Mouse (Mus musculus): ENCODE measurements around the gene Gm17555. TPM values are rescaled to one million over a fixed set of nuclear protein-coding genes. Genes with fewer than 3 reads are reported as not detected.
"Not testable (repeated sequence)": the region's sequence is repeated elsewhere in the genome, so short reads cannot be mapped to it uniquely, and the experiment has no call there.

Gene Gm17555
- polyA plus RNA-seq (2015; fragmentation: Nextera tagmentation; extraction: Ambion mirVana): not detected in 2 replicates

GRCm38 (mm10) chr2:126214800-126215199 is at the start of gene Gm17555:
TSS of gene Gm17555 (plus strand) at chr2:126215100.
- H3K36me3 ChIP-seq (ENCODE audit: insufficient read depth, low read length); H3K4me2 ChIP-seq (replicated peaks; ENCODE audit: low read depth, low read length); H3K27ac ChIP-seq (ENCODE audit: low read length); ATAC-seq (ENCODE audit: low FRiP score, low TSS enrichment); H3K4me1 ChIP-seq (ENCODE audit: insufficient read depth, low read length); H3K9ac ChIP-seq (replicated peaks; ENCODE audit: low read length); H3K27me3 ChIP-seq (ENCODE audit: insufficient read depth, low read length); H3K9me3 ChIP-seq (ENCODE audit: low read length); H3K4me3 ChIP-seq (ENCODE audit: low read length): not testable (repeated sequence)
- 90% methylated on average over 3 of the region's 3 CpGs for WGBS

GRCm38 (mm10) chr2:126165277-126166018 is 49.5 kb upstream of the Gm17555 start:
- H3K9ac ChIP-seq (replicated peaks; ENCODE audit: low read length): no peak overlapping the region
- WGBS: 90% methylated on average over 5 of the region's 5 CpGs
- H3K27ac ChIP-seq (ENCODE audit: low read length): no peak overlapping the region
- no peak overlapping the region for H3K4me3 ChIP-seq (ENCODE audit: low read length)
- no peak for ATAC-seq (ENCODE audit: low FRiP score, low TSS enrichment)
- no peaks in the 10 kb centered on the region for H3K4me1 ChIP-seq (ENCODE audit: insufficient read depth, low read length)
- H3K27me3 ChIP-seq (ENCODE audit: insufficient read depth, low read length): no peaks in the 10 kb centered on the region
- no peaks in the 10 kb centered on the region for H3K9me3 ChIP-seq (ENCODE audit: low read length)
- no peak overlapping the region for H3K4me2 ChIP-seq (replicated peaks; ENCODE audit: low read depth, low read length)
- H3K36me3 ChIP-seq (ENCODE audit: insufficient read depth, low read length): peaks cover 26% of the 10 kb centered on the region

GRCm38 (mm10) chr2:126166335-126166734 is 48.6 kb upstream of the Gm17555 start:
- Histone ChIP-seq H3K9ac (replicated peaks; ENCODE audit: low read length) (no peak overlapping the region), H3K9me3 (ENCODE audit: low read length) (no peaks in the 10 kb centered on the region), H3K27ac (ENCODE audit: low read length) (no peak overlapping the region), H3K27me3 (ENCODE audit: insufficient read depth, low read length) (no peaks in the 10 kb centered on the region), H3K4me1 (ENCODE audit: insufficient read depth, low read length) (no peaks in the 10 kb centered on the region), H3K4me2 (replicated peaks; ENCODE audit: low read depth, low read length) (no peak overlapping the region), H3K36me3 (ENCODE audit: insufficient read depth, low read length) (peaks cover 18% of the 10 kb centered on the region; the same call in 1 of the 2 replicates), H3K4me3 (ENCODE audit: low read length) (no peak overlapping the region)
- no peak for ATAC-seq (ENCODE audit: low FRiP score, low TSS enrichment)

- no peak for ATAC-seq (ENCODE audit: low FRiP score, low TSS enrichment)
- peaks cover 11% of the 10 kb centered on the region; the same call in 1 of the 2 replicates for H3K36me3 ChIP-seq (ENCODE audit: insufficient read depth, low read length)
- H3K27ac ChIP-seq (ENCODE audit: low read length): no peak overlapping the region
- no peak overlapping the region for H3K4me3 ChIP-seq (ENCODE audit: low read length)
- no peaks in the 10 kb centered on the region for H3K9me3 ChIP-seq (ENCODE audit: low read length)
- H3K27me3 ChIP-seq (ENCODE audit: insufficient read depth, low read length): no peaks in the 10 kb centered on the region
- no peak overlapping the region for H3K9ac ChIP-seq (replicated peaks; ENCODE audit: low read length)
- no peaks in the 10 kb centered on the region for H3K4me1 ChIP-seq (ENCODE audit: insufficient read depth, low read length)
- 88% methylated on average over 8 of the region's 8 CpGs for WGBS
- no peak overlapping the region for H3K4me2 ChIP-seq (replicated peaks; ENCODE audit: low read depth, low read length)
These were observed 47.9 kb upstream of the Gm17555 start for GRCm38 (mm10) chr2:126166848-126167617.

- H3K4me2 ChIP-seq (replicated peaks; ENCODE audit: low read depth, low read length): no peak overlapping the region
- no peak for ATAC-seq (ENCODE audit: low FRiP score, low TSS enrichment)
- no peaks in the 10 kb centered on the region for H3K9me3 ChIP-seq (ENCODE audit: low read length)
- H3K9ac ChIP-seq (replicated peaks; ENCODE audit: low read length): no peak overlapping the region
- H3K27me3 ChIP-seq (ENCODE audit: insufficient read depth, low read length): no peaks in the 10 kb centered on the region
- 94% methylated on average over 1 of the region's 1 CpGs for WGBS
- H3K4me1 ChIP-seq (ENCODE audit: insufficient read depth, low read length): no peaks in the 10 kb centered on the region
- no peaks in the 10 kb centered on the region for H3K36me3 ChIP-seq (ENCODE audit: insufficient read depth, low read length)
- no peak overlapping the region for H3K4me3 ChIP-seq (ENCODE audit: low read length)
- no peak overlapping the region for H3K27ac ChIP-seq (ENCODE audit: low read length)
These were observed 43.5 kb upstream of the Gm17555 start for GRCm38 (mm10) chr2:126171427-126171826.

GRCm38 (mm10) chr2:126191306-126191705 is 23.6 kb upstream of the Gm17555 start:
- Histone ChIP-seq H3K27me3 (ENCODE audit: insufficient read depth, low read length) (no peaks in the 10 kb centered on the region), H3K4me3 (ENCODE audit: low read length) (no peak overlapping the region), H3K4me2 (replicated peaks; ENCODE audit: low read depth, low read length) (no peak overlapping the region), H3K9ac (replicated peaks; ENCODE audit: low read length) (no peak overlapping the region), H3K27ac (ENCODE audit: low read length) (no peak overlapping the region), H3K4me1 (ENCODE audit: insufficient read depth, low read length) (no peaks in the 10 kb centered on the region), H3K36me3 (ENCODE audit: insufficient read depth, low read length) (no peaks in the 10 kb centered on the region), H3K9me3 (ENCODE audit: low read length) (no peaks in the 10 kb centered on the region)
- WGBS: 70% methylated on average over 4 of the region's 4 CpGs
- no peak for ATAC-seq (ENCODE audit: low FRiP score, low TSS enrichment)

- no peak for ATAC-seq (ENCODE audit: low FRiP score, low TSS enrichment)
- WGBS: 89% methylated on average over 2 of the region's 2 CpGs
- Histone ChIP-seq H3K4me1 (ENCODE audit: insufficient read depth, low read length) (no peaks in the 10 kb centered on the region), H3K27me3 (ENCODE audit: insufficient read depth, low read length) (no peaks in the 10 kb centered on the region), H3K4me2 (replicated peaks; ENCODE audit: low read depth, low read length) (no peak overlapping the region), H3K9ac (replicated peaks; ENCODE audit: low read length) (no peak overlapping the region), H3K9me3 (ENCODE audit: low read length) (no peaks in the 10 kb centered on the region), H3K4me3 (ENCODE audit: low read length) (no peak overlapping the region), H3K36me3 (ENCODE audit: insufficient read depth, low read length) (no peaks in the 10 kb centered on the region), H3K27ac (ENCODE audit: low read length) (no peak overlapping the region)
These were observed 22.8 kb upstream of the Gm17555 start for GRCm38 (mm10) chr2:126192129-126192528.

- Histone ChIP-seq H3K9me3 (ENCODE audit: low read length) (no peaks in the 10 kb centered on the region), H3K9ac (replicated peaks; ENCODE audit: low read length) (no peak overlapping the region), H3K4me2 (replicated peaks; ENCODE audit: low read depth, low read length) (no peak overlapping the region), H3K4me3 (ENCODE audit: low read length) (no peak overlapping the region), H3K27ac (ENCODE audit: low read length) (no peak overlapping the region), H3K27me3 (ENCODE audit: insufficient read depth, low read length) (no peaks in the 10 kb centered on the region), H3K4me1 (ENCODE audit: insufficient read depth, low read length) (no peaks in the 10 kb centered on the region), H3K36me3 (ENCODE audit: insufficient read depth, low read length) (no peaks in the 10 kb centered on the region)
- WGBS: 71% methylated on average over 12 of the region's 12 CpGs
- ATAC-seq (ENCODE audit: low FRiP score, low TSS enrichment): no peak
These were observed 19.1 kb upstream of the Gm17555 start for GRCm38 (mm10) chr2:126195631-126196356.

- H3K27ac ChIP-seq (ENCODE audit: low read length): no peak overlapping the region
- no peak overlapping the region for H3K4me2 ChIP-seq (replicated peaks; ENCODE audit: low read depth, low read length)
- no peak overlapping the region for H3K9ac ChIP-seq (replicated peaks; ENCODE audit: low read length)
- 42% methylated on average over 3 of the region's 3 CpGs for WGBS
- H3K27me3 ChIP-seq (ENCODE audit: insufficient read depth, low read length): no peaks in the 10 kb centered on the region
- no peaks in the 10 kb centered on the region for H3K9me3 ChIP-seq (ENCODE audit: low read length)
- ATAC-seq (ENCODE audit: low FRiP score, low TSS enrichment): no peak
- H3K36me3 ChIP-seq (ENCODE audit: insufficient read depth, low read length): no peaks in the 10 kb centered on the region
- no peak overlapping the region for H3K4me3 ChIP-seq (ENCODE audit: low read length)
- no peaks in the 10 kb centered on the region for H3K4me1 ChIP-seq (ENCODE audit: insufficient read depth, low read length)
These were observed 15.9 kb upstream of the Gm17555 start for GRCm38 (mm10) chr2:126198971-126199370.
